Mouse (Mus musculus) yolk sac, embryonic 10.5 days (tissue): Measurements from ENCODE around the gene Tor2a.

Source experiments
- DNase-seq: peaks from one replicate; pipeline ENCODE4 v3.0.0-alpha.2; 2017; ENCODE audit warnings: low spot score

The Tor2a gene

DNA sequence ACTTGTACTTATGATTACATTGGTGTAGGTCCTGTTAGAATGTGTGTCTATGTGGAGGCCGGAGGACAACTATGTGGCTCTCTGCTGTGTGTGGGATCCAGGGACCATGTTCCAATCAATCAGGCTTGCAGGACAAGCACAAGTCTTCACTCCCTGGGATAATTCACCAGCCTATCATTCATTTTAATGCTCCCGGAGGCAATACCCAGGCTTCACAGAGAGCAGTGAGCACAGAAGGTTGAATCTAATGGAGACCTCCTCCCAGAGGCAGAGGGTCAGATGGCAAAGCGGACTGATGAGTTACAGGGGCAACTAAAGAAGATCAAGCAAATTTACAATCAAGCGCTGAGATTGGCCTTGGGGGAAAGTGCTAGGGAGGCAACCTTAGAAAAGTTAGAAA lies 27.5 kb upstream of the Tor2a start:
- no peak for DNase-seq

DNA sequence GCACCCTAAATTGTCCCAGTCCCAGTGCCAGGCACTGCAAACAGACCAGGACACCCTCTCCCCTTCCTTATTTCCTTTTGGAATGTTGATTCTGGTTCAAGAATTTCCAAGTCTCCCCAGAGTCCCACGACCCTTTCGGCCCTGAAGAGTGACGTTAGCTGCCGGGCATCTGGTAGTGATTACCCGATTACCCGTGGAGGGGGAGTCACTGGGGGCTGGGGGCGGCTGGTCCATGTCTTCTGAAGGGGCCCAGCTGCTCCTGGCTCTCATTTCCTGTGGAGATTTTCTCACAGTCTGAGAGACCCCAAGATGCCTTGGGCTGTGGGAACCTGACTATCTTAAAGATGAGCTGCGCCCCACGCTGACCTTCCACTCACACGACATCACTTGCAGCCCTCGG lies 26.2 kb upstream of the Tor2a start:
- no peak for DNase-seq

DNA sequence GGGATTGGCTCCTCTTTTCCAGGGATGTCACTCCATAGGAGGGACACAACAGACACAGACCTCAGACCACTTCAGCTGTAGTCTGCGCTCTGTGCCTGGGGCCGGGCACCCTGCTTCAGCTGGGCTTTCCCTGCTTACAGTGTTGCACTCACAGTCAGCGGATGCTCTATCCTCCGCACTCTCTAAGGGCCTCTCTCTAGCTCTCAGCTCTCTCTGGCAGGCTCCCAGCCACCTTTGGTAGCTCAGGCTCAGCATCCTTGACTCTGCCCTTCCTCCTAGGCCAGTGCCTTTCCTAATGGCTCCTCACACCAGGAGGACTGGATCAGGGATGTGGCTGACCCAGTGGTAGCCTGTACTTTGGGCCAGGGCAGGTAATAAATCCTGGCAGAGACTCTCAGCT lies 25.1 kb upstream of the Tor2a start:
- no peak for DNase-seq

DNA sequence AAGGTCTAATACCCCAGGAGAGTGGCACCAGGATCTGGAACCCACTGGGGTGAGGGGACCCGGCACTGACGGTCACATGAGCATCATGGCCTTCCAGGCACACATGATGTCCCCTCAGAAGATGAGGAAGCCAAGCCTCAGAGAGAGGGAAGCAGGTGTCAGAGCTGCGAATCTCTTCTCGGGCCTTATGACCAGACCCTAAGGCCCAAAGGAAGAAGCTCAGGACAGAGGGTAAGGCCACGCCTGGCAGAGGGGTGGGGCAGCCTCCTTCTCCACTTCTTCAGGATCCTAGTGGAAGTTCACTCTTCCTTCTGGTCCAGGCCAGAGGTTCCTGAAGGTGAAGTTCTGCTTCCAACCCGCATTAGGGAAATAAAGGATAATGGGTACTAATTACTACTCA lies 24.3 kb upstream of the Tor2a start:
- no peak for DNase-seq

DNA sequence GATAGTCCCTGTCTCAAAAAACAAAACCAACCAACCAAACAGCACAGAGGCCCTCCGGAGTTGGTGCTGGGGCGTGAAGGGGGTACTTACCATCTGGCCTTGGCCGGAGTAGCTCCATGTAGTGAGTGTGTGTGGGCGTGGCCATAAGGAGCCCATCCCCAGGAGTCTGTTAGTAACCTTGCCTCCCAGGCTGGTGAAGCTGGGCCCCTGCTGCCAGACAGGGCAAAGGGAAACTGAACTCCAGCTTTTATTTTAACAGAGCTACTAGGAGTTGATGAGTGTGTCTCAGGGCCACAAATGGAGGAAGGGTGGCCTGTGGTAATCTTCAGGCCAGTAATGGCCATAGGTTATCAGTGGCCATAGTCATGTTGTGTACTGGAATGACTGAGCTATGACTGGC lies 22.6 kb upstream of the Tor2a start:
- no peak for DNase-seq

DNA sequence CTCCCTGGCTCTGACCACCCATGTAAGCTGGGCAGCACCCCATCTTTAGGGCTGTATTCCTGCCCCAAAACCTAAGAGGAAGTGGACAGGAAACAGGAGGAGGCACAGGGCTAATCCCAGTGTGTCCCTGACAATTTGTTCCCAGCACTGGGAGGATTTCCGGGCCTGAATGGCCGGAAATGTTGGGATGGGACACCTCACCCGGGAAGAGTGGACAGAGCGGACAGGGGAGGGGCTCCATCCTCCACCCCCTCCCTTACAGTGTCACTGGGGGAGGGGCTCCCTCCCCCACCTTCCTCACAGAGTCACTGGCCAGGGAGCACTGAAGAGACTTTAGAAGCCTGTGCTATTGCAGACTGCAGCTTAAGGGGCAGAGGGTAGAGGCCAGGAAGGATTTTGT lies 22.1 kb upstream of the Tor2a start:
- DNase-seq: no peak

DNA sequence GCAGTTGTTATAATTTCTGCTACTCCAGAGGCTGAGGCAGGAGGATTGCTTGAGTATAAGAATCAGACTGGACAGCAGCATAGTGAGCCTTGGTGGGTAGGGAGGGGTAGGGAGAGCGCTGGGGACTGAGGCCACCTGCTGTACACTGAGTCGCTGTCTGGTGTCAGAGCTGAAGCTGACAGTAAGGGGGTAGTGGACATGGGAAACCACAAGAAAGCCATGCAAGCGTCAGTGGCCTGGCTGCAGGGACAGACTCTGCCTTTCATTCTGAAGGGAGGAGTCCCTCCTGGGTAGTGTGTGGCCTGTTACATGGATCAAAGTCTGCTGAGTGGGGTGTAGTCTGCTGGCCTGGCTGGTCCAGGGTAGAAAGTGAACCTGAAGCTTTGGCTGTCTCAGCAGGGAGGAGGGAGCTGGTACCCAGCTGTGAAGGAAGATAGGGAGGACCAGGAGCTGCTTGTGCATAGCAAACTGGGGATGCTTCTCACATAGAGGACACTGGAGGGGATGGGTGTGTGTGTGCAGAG lies 20.7 kb upstream of the Tor2a start:
- no peak for DNase-seq

DNA sequence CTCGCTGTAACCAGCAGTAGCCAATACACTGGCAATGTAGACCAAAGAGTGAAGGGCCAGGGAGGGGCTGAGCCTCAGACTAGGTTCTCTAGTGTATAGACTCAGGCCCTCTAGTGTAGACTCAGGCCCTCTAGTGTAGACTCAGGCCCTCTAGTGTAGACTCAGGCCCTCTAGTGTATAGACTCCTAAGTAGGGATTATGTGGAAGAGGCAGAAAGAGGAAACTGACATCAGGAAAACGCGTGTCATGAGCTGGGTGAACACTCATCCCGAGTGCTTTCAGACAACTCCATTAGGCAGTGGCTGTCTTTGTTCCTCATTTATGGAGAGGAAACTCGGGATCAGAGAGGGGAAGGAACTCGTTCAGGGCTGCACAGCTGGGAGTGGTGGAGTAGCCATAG lies 20.0 kb upstream of the Tor2a start:
- no peak for DNase-seq

DNA sequence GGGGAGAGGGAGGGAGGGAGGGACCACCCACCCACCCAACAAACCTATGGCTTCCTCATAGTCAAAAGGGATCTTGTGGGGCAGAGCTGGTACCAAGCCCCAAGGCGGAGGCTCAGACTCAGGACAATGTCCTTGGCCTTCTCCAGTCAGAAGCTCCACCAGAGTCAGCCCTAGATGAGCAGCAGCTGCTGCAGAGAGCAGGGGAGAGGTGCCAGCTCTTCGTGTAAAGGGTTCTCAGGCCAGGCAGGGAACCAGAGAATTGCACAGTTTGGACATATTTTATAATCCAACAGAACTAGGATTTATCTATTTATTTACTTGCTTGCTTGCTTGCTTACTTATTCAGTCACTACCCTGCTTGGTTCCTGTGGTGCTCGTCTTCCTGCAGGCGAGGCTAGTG lies 17.7 kb upstream of the Tor2a start:
- no peak for DNase-seq

DNA sequence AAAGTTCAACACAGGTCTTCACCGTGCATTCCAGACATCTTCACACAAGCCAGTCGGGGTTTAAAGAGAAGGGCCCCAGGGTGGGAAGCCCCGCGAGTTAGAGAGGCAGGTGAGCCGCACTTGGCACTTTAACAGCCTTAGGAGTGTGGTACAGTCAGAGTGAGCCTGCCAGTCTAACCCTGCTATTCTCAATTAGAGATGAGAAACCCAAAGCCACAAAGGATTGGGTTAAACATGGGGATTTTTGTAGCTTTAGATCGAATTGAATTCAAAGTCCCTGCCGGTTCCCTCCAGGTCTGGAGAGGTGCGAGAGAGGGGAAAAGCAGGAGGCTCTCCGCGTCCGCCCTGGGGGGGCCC lies 16.1 kb upstream of the Tor2a start, which contains the start of gene 6330409D20Rik:
TSS of gene 6330409D20Rik (minus strand) at position 101 of the 357 bp plus-strand sequence.
- no peak for DNase-seq

DNA sequence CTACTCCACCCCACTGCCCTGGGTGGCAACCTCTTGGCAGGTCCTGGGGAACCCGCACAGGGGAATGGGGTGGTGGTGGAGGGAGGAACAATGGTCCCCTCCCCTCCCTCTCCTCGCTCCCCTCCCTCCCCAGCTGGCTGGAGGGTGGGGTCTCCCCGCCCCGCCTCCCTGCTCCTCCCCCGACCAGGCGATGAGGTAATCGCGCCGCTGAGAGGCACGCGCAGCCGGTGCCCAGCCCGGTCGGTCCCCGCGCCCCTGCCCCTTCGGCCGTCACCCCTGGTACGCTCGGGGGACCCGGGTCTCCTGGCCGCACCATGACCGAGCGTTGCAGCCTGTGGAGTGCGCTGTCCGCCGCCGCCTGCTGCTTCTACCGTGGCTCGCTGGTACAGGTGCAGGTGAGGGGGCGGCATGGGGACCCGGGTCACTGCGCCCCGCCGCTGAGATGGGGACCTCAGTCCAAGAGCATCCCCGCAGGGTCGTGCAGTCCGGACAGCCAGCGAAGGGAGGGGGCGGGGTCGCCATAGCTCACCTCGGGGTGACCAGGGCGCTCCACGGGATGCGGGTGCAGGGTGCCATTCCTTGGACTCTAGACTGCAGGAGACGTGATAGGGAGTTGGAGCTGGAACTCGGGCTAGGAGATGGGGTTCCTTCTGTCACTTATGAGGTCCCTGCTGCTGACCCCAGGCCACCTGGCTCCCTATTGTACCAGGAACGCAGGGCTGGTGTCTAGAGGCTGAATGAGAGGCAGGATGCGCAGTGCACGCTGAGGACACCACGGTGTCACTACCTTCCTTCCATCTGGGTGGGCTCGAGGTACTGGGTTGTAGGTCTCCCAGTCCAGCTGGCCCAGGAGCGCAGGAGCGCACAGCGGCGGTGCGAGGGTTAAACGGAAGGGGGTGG lies 15.5 kb upstream of the Tor2a start:
- no peak for DNase-seq

DNA sequence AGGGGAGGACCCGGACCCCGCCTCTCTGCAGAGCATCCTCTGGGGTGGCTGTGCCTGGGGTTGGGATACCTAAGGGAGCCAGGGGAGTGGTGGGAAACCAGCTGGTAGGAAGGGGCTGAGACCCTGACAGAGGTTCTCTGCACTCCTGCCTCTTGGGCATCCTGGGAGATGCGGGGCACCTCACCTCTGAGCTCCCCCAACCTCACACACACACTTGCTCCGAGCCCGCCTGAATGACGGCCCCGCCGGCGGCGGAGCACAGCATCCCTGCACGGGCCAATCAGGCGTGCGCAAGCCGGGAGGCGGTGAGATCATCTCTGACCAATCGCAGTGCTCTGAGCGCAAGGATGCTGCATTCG lies 14.9 kb upstream of the Tor2a start:
- DNase-seq: no peak

DNA sequence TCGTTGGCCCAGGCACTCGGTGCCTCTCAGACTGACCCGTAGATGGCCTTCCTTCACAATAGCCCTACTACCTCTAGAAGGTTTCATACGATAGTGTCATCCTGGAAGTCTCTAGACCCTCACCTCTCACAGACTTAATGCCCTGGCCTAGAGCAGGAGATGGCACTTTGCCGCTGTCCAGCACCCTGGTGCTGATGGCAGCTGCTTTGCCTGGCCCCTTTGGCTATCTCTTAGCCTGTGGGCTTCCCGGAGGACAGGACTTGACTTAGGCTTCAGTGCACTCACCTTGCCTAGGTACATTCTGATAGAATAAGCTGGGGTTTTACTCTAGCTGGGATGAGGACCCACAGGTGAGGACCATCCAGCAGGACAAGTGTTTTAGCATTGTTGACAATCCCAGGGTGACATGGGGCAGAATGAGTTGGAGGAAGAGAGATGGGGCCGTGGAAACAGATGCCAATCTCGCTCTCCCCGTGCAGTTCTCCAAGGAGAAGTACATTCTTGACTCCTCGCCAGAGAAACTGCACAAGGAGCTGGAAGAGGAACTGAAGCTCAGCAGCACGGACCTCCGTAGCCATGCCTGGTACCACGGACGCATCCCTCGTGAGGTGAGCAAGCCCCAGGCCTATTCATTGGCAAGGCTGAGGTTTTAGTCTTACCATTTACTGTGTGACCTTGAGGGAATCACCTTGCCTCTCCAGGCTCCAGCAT lies 12.6 kb upstream of the Tor2a start:
- no peak for DNase-seq

DNA sequence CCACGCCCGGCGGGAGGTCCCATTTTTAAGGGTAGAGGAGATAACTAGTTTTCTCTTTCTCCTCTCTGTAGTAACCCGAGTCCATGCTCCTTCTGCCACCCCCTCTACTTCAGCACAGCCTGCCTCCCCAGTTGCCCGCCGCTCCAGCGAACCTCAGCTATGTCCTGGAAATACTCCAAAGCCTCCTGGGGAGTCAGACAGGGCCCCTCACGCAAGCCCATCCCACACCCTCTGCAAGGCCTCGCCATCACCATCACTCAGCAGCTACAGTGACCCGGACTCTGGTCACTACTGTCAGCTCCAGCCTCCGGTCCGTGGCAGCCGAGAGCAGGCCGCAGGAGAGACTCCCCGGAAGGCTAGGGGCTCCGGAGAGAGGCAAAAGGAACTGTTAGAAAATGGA lies 8.0 kb upstream of the Tor2a start:
- no peak for DNase-seq

DNA sequence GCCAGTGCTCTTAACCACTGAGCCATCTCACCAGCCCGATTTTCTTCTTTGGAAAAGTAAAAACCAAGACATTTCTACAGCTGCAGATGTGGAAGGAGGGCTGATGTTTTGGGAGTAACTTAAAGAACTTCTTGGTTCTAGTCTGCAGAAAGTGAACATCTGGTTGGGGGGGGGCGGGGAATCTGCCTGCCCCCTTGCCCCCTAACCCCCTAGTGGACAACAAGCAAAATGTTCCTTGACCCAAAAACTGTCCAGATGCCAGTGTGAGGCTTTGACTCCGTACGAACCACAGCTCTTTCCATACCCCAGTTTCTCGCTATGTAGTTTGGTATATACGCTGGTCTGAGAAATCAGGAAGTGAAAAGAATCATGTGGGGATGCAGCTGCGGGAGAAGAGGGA lies 6.8 kb upstream of the Tor2a start:
- DNase-seq: no peak

DNA sequence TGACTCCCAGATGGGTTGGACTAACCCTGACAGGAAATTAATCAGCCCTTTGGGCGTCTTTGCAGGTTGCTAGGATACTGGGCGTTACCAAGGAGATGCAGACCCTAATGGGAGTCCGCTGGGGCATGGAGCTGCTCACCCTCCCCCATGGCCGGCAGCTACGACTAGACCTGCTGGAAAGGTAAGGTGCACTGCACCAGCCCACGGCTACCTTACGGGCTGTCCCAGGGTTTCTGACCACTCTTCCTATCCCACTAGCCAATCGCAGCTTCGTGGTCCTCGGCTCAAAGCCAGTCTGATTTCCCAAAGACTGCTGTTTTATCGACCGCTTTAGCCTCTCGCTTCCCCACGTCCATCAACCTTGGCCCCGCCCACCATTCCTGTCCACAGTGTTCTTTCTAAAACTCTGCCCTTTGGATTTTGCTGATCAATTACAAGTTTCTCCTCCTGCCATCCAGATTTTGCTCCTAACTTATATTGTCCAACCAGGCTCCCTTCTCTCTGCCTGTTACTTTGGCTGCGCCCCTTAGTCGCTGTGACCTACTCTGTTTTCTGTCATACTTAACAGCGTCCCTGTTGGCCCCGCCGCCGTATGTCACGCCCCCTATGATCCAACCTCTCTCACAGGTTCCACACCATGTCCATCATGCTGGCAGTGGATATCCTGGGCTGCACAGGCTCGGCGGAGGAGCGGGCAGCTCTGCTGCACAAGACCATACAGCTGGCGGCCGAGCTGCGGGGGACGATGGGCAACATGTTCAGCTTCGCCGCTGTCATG lies 6.0 kb upstream of the Tor2a start:
- DNase-seq: peak; percentile 90

DNA sequence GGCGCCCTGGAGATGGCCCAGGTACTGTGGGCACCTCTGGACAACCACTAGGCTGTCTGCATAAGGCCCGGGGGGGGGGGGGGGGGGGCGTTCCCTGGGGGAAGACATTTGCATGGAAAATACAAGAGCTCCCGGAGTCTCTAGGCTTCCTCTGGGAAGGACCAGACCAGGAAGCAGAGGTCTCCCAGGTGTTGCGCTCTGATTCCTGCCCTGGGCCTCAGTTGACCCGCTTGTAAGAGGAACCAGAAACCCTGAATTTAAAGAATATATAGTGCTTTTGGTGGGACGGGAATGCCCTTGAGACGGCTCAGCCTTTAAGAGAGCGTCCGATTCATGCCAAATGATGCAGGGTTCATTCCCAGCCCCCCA lies 5.4 kb upstream of the Tor2a start:
- DNase-seq: no peak

DNA sequence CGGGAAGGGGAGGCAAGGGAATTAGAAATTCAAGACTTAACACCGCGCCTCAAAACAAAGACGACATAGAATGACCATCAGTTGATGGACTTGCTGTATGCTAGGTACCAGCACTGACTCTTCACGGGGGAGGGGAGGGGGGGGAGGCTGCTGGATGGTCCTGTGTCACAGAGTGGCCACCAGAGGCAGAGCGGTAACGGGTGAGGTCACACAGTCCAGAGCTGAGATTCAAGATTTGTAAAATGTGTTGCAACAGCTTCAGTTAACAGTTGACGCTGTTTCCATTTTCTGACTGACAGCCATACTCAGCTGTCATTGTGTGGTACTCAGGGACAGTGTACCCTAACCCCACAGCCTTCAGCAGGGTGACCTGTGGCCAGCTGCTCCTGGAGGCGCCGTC lies 4.9 kb upstream of the Tor2a start:
- DNase-seq: no peak

DNA sequence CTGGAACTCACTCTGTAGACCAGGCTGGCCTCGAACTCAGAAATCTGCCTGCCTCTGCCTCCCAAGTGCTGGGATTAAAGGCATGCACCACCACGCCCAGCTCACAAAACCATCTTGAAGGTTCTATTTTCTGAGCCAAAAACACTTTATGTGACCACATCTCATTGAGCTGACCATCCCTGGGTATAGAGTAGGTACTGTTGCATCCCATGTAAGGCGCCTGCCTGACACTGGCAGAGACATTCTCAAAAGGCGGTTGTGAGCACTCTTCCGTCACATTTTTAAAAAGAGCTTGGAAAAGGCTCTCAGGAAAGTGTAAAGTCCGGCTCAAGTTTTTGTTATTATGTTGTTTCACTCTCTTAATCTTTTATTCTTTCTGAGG lies 369 bp upstream of the Tor2a start:
- DNase-seq: no peak

DNA sequence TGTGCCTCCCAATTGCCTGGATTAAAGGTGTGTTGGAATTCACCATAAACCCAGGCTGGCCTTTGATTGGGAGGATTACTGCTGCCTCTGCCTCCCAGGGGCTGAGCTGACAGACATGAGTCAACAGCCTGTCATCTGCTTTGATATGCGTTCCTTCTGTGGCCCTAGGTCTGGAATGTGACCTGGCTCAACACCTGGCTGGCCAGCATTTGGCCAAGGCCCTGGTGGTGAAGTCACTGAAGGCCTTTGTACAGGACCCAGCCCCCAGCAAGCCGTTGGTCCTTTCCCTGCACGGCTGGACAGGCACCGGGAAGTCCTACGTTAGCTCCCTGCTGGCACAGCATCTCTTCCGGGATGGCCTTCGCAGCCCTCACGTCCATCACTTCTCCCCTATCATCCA lies 1.5 kb downstream of the Tor2a start:
- peak; percentile 74 for DNase-seq

DNA sequence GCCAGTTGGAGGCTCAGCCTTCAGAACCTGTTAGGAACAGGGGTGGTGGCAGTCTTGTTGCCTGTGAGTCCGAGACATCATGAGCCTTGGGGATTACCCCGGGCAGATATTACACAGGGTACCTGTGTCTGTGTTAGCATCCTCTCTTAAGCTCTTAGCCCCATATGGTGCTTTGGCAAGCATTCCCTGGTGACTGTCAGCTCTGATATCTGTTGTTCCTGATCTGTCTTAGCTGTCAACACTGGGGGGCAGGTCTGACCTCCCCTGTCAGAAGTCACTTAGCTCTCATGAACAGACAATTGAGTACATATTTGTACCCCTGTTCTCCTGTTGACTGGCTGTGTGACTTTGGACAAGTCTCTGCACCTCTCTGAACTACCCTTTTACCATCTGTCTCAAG lies 2.0 kb downstream of the Tor2a start:
- no peak for DNase-seq

DNA sequence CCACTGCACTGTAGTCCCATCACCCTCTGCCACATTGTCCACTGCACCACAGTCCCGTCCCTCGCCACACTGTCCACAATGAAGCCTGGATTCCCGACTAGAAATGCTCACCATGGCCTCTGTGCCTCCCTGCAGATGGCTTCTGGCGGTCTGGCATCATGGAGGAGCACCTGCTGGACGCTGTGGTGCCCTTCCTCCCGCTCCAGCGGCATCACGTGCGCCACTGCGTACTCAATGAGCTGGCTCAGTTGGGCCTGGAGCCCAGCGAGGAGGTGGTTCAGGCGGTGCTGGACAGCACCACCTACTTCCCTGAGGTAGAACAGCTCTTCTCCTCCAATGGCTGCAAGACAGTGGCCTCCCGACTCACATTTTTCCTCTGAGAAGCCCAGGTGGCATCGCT lies 4.3 kb downstream of the Tor2a start:
- DNase-seq: no peak

DNA sequence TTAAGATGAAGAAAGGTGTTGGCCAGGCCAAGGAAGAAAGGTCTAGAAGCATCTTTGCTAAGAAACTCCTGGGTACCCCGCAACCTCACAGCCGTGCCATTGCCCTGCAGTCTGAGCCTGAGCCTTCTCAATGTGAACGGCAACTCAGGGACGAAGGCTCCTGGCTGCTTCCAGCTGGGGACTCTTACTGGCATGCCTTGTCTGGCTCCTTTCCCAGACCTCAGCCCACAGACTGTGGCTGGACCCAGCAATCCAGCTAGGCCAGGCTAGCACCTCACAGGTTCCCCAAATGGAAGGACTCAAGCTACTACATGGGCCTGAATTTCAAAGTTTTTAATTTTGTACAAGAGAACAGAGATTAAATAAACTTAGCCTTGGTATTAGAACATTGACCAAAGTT lies 4.8 kb downstream of the Tor2a start:
- no peak for DNase-seq
